Mouse (Mus musculus): ENCODE data around the gene Sppl3. TPM values are rescaled to one million over a fixed set of nuclear protein-coding genes. Genes with fewer than 3 reads are reported as not detected.

Sppl3 gene
- total and polyA plus RNA-seq, 3 experiments: 14.3 to 29.2 (median 14.9) TPM

DNA sequence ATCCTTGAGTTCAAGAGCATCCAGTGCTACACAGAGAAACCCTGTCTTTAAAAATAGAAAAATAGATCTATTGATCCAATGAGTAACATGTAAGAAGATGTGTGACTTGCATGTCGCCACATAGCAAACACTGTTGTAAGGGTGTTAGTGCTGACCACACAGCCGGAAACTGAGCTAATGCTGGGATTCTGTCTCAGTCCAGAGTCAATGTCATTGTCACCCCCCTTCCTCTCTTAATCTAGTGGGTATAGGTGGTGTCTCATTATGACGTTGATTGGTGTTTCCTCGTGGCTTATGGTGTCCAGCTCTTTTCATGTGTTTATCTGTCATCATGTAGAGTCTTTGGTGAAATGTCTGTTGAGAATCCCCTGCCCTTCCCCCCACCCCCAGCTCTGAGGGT lies 55.3 kb downstream of the Sppl3 start:
- H3K79me2 ChIP-seq (replicated peaks; ENCODE audit: control insufficient read depth, extremely low read depth, insufficient read depth, poor library complexity, severe bottlenecking): peaks cover 4% of the 10 kb centered on the region; the same call in 1 of the 2 replicates
- H3K27me3 ChIP-seq (replicated peaks): no peaks in the 10 kb centered on the region
- no peak overlapping the region for H3K4me2 ChIP-seq (ENCODE audit: insufficient read depth, low read depth, poor library complexity, severe bottlenecking)
- peaks cover 6 to 55% of the 10 kb centered on the region in 2 experiments for H3K36me3 ChIP-seq (replicated peaks in 1 of 2; ENCODE audit: control insufficient read depth in 1 of 2, insufficient read depth in 1 of 2, low read length in 1 of 2)
- TF ChIP-seq USF1 (IDR thresholded peaks at IDR 0.05; ENCODE audit: low read depth, low read length) (no peak), HCFC1 (IDR thresholded peaks at IDR 0.05; ENCODE audit: low read depth, low read length) (no peak), MEF2A (IDR thresholded peaks at IDR 0.05; ENCODE audit: borderline replicate concordance, low read depth, low read length) (no peak), MAZ (IDR thresholded peaks at IDR 0.05; ENCODE audit: low read depth, low read length) (no peak), UBTF (IDR thresholded peaks at IDR 0.05; ENCODE audit: low read depth, low read length) (no peak), BHLHE40 (IDR thresholded peaks at IDR 0.05; ENCODE audit: low read depth, low read length) (no peak)
- no peak for DNase-seq (ENCODE audit: extremely low read depth)
- H3K9me3 ChIP-seq (replicated peaks; ENCODE audit: low read length): no peaks in the 10 kb centered on the region
- no peak overlapping the region for H3K4me3 ChIP-seq (replicated peaks in 1 of 3; ENCODE audit: low read depth in 2 of 3, low read length in 2 of 3, poor library complexity in 1 of 3)
- no peak overlapping the region for H3K27ac ChIP-seq (ENCODE audit: insufficient read depth, low read depth)
- H3K4me1 ChIP-seq (ENCODE audit: control insufficient read depth in 1 of 2, insufficient read depth in 2 of 2): peaks cover 4 to 42% of the 10 kb centered on the region in 2 experiments; a peak in 3 of 4 replicates
- no peak overlapping the region for H3K9ac ChIP-seq (ENCODE audit: insufficient read depth, low read depth)
- in situ Hi-C loops (cut with MboI; ENCODE audit: low pct_ligation_motif_present, low pct_unique_long_range_greater_than_20kb, low sequenced_read_pairs): no loop called here
- dilution Hi-C loops (cut with MboI; ENCODE audit: extremely low pct_ligation_motif_present, extremely low pct_unique_long_range_greater_than_20kb, low sequenced_read_pairs): no loop called here

DNA sequence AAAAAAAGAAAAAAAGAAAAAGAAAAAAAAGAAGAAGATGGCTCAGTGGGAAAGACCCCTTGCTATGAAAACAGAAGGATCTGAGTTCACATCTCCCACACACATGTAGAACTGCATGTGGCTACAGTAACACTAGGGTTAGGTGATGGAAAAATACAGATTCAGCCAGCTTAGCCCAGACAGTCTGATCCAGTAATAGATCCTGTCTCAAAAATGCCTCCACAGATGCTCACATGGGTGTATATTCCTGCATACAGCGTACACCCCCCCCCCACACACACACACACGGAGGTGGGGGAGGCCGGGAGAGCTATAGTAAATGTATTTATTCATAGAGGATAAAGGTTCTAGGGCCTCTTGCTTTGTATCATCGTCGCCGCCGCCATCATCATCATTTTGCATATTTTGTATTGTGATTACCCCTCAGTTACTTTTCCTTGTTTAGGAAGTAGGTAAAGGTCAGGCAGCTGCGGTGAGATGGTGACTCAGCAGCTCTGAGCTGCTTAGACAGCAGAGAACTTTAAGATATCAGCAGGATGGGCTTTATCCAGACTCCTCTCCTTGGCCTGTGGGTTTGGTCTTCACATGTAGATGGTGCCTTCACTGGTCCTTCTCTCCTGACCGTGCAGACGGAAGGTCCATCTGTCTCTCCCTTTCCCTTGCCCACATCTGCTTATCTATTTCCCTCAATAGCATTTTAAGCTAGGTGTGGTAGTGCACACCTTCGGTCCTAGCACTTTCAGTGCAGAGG lies 57.9 kb downstream of the Sppl3 start:
- peaks cover 2 to 48% of the 10 kb centered on the region in 2 experiments for H3K36me3 ChIP-seq (replicated peaks in 1 of 2; ENCODE audit: control insufficient read depth in 1 of 2, insufficient read depth in 1 of 2, low read length in 1 of 2)
- no peak overlapping the region for H3K9ac ChIP-seq (ENCODE audit: insufficient read depth, low read depth)
- H3K27ac ChIP-seq (ENCODE audit: insufficient read depth, low read depth): no peak overlapping the region
- peaks cover 4 to 50% of the 10 kb centered on the region in 2 experiments; a peak in 3 of 4 replicates for H3K4me1 ChIP-seq (ENCODE audit: control insufficient read depth in 1 of 2, insufficient read depth in 2 of 2)
- no peak overlapping the region for H3K4me3 ChIP-seq (replicated peaks in 1 of 3; ENCODE audit: low read depth in 2 of 3, low read length in 2 of 3, poor library complexity in 1 of 3)
- no peak for TF ChIP-seq KAT2A (IDR thresholded peaks at IDR 0.05; ENCODE audit: insufficient replicate concordance, low read length)
- TF ChIP-seq IRF4 (IDR thresholded peaks at IDR 0.05; ENCODE audit: low read depth, low read length): no peak
- no peak for TF ChIP-seq MYC (IDR thresholded peaks at IDR 0.05; ENCODE audit: low read depth, low read length)
- TF ChIP-seq EP300 (IDR thresholded peaks at IDR 0.05; ENCODE audit: low read length): no peak
- no peak for TF ChIP-seq JUN (IDR thresholded peaks at IDR 0.05; ENCODE audit: insufficient read depth, low read depth, low read length)
- no peak for TF ChIP-seq PAX5 (IDR thresholded peaks at IDR 0.05; ENCODE audit: low read length)
- no peak for TF ChIP-seq SIN3A (IDR thresholded peaks at IDR 0.05; ENCODE audit: low read length)
- TF ChIP-seq GABPA (IDR thresholded peaks at IDR 0.05; ENCODE audit: insufficient replicate concordance, low read depth, low read length): no peak
- TF ChIP-seq HCFC1 (IDR thresholded peaks at IDR 0.05; ENCODE audit: low read depth, low read length): no peak
- TF ChIP-seq POLR2AphosphoS2 (IDR thresholded peaks at IDR 0.05; ENCODE audit: low read depth, low read length): no peak
- no peak for TF ChIP-seq E2F4 (IDR thresholded peaks at IDR 0.05; ENCODE audit: insufficient replicate concordance, low read depth, low read length)
- no peak for TF ChIP-seq USF1 (IDR thresholded peaks at IDR 0.05; ENCODE audit: low read depth, low read length)
- no peak for TF ChIP-seq NELFE (IDR thresholded peaks at IDR 0.05; ENCODE audit: low read depth, low read length)
- TF ChIP-seq MAX (IDR thresholded peaks at IDR 0.05; ENCODE audit: low read length): no peak
- TF ChIP-seq POLR2A (IDR thresholded peaks at IDR 0.05; ENCODE audit: low read depth, low read length): no peak
- no peak for TF ChIP-seq MEF2A (IDR thresholded peaks at IDR 0.05; ENCODE audit: borderline replicate concordance, low read depth, low read length)
- H3K27me3 ChIP-seq (replicated peaks): no peaks in the 10 kb centered on the region
- in situ Hi-C loops (cut with MboI; ENCODE audit: low pct_ligation_motif_present, low pct_unique_long_range_greater_than_20kb, low sequenced_read_pairs) (no loop called here), dilution Hi-C loops (cut with MboI; ENCODE audit: extremely low pct_ligation_motif_present, extremely low pct_unique_long_range_greater_than_20kb, low sequenced_read_pairs) (no loop called here)
- no peaks in the 10 kb centered on the region for H3K9me3 ChIP-seq (replicated peaks; ENCODE audit: low read length)
- peak; percentile 58 for DNase-seq (ENCODE audit: extremely low read depth)
- H3K79me2 ChIP-seq (replicated peaks; ENCODE audit: control insufficient read depth, extremely low read depth, insufficient read depth, poor library complexity, severe bottlenecking): peaks cover 4% of the 10 kb centered on the region; the same call in 1 of the 2 replicates
- H3K4me2 ChIP-seq (ENCODE audit: insufficient read depth, low read depth, poor library complexity, severe bottlenecking): no peak overlapping the region

Measured in CH12.LX (cell line).